Mouse (Mus musculus) neural tube, embryonic 11.5 days (tissue): ENCODE measurements around the gene Dnhd1. TPM values are rescaled to one million over a fixed set of nuclear protein-coding genes. Genes with fewer than 3 reads are reported as not detected.
A peak's percentile ranks its signal among the peaks of the same experiment; 100 is the strongest.

Experiments
- ATAC-seq: fragments of 200-750 bp; cut with Nextera tagmentation; 2 replicates; pipeline ENCODE4 v1.8.0; 2017; ENCODE audit warnings: moderate number of reproducible peaks, mild to moderate bottlenecking, moderate TSS enrichment, moderate library complexity; ENCODE audit not compliant: insufficient read depth, low FRiP score, low TSS enrichment
- DNase-seq: peaks from one replicate; pipeline ENCODE4 v3.0.0-alpha.2; 2015; ENCODE audit warnings: low spot score
- H3K27ac ChIP-seq: fragments of 300-500 bp; sonication (generic); 2 replicates; pipeline ENCODE4 v1.5.1; 2014; ENCODE audit warnings: low read depth, mild to moderate bottlenecking, low read length
- H3K27me3 ChIP-seq: fragments of 300-500 bp; sonication (generic); 2 replicates; pipeline ENCODE4 v1.6.1; 2014; ENCODE audit warnings: mild to moderate bottlenecking, low read length, mixed read lengths; ENCODE audit not compliant: control insufficient read depth, insufficient read depth
- H3K36me3 ChIP-seq: fragments of 300-500 bp; sonication (generic); 2 replicates; pipeline ENCODE4 v1.6.1; 2014; ENCODE audit warnings: mild to moderate bottlenecking, low read length, moderate library complexity, mixed read lengths; ENCODE audit not compliant: control insufficient read depth, insufficient read depth
- H3K4me1 ChIP-seq: fragments of 300-500 bp; sonication (generic); 2 replicates; pipeline ENCODE4 v1.6.1; 2014; ENCODE audit warnings: low read length, mixed read lengths; ENCODE audit not compliant: control insufficient read depth, insufficient read depth
- H3K4me2 ChIP-seq: fragments of 300-500 bp; sonication (generic); 2 replicates; pipeline ENCODE4 v1.6.1; 2014; ENCODE audit warnings: low read depth, mild to moderate bottlenecking, moderate library complexity
- H3K4me3 ChIP-seq: fragments of 300-500 bp; sonication (generic); 2 replicates; pipeline ENCODE4 v1.5.1; 2014; ENCODE audit warnings: low read depth, low read length
- H3K9ac ChIP-seq: fragments of 300-500 bp; sonication (generic); 2 replicates; pipeline ENCODE4 v1.6.1; 2014; ENCODE audit warnings: mild to moderate bottlenecking, low read length
- H3K9me3 ChIP-seq: fragments of 300-500 bp; sonication (generic); 2 replicates; pipeline ENCODE4 v1.6.1; 2016; ENCODE audit warnings: low read length; ENCODE audit not compliant: control insufficient read depth
- WGBS: fragments of 180-500 bp; shearing (Covaris S2); extraction: QIAGEN DNeasy Blood & Tissue Kit; methylation state at CpG from one replicate; pipeline ENCODE4 v1.1.7; 2014; 5-methylcytosine and 5-hydroxymethylcytosine counted together
- polyA plus RNA-seq: library from polyadenylated mRNA; unstranded; fragments of >200 nt; fragmentation: Nextera tagmentation; extraction: Ambion mirVana; gene quantifications from 2 replicates; pipeline ENCODE4 v1.2.1, GENCODE M21; 2014

The Dnhd1 gene
- polyA plus RNA-seq, 1 experiment from 2014 or later, result 0.50 TPM

- Histone ChIP-seq H3K4me2 (peak overlapping the region; percentile 59), H3K27ac (no peak overlapping the region), H3K36me3 (peaks cover 2% of the 10 kb centered on the region; the same call in 1 of the 2 replicates), H3K9ac (no peak overlapping the region), H3K4me3 (no peak overlapping the region), H3K9me3 (no peaks in the 10 kb centered on the region), H3K27me3 (no peaks in the 10 kb centered on the region), H3K4me1 (0 out of 2 replicates have a peak, but pooled peaks cover 9% of the 10 kb centered on the region)
- WGBS, result 58% methylated on average over 9 of the region's 9 CpGs
- DNase-seq (no peak), ATAC-seq (no peak)
Measured at GRCm38 (mm10) chr7:105634272-105634920, 16.2 kb upstream of the Dnhd1 start.

GRCm38 (mm10) chr7:105635726-105636125 lies 14.9 kb upstream of the Dnhd1 start:
- no peak overlapping the region for H3K27ac ChIP-seq
- H3K4me1 ChIP-seq, result 0 out of 2 replicates have a peak, but pooled peaks cover 11% of the 10 kb centered on the region
- H3K9me3 ChIP-seq, result no peaks in the 10 kb centered on the region
- H3K36me3 ChIP-seq, result peaks cover 2% of the 10 kb centered on the region; the same call in 1 of the 2 replicates
- no peak overlapping the region for H3K9ac ChIP-seq
- 100% methylated on average over 2 of the region's 2 CpGs for WGBS
- no peaks in the 10 kb centered on the region for H3K27me3 ChIP-seq
- ATAC-seq, result no peak
- no peak for DNase-seq
- H3K4me2 ChIP-seq, result no peak overlapping the region
- no peak overlapping the region for H3K4me3 ChIP-seq

- Histone ChIP-seq H3K4me2 (no peak overlapping the region), H3K4me3 (no peak overlapping the region), H3K4me1 (peaks cover 11% of the 10 kb centered on the region), H3K27me3 (no peaks in the 10 kb centered on the region), H3K9me3 (no peaks in the 10 kb centered on the region), H3K36me3 (peaks cover 2% of the 10 kb centered on the region; the same call in 1 of the 2 replicates), H3K27ac (no peak overlapping the region), H3K9ac (no peak overlapping the region)
- no peak for DNase-seq
- 90% methylated on average over 6 of the region's 6 CpGs for WGBS
- ATAC-seq, result no peak
Measured at GRCm38 (mm10) chr7:105638776-105639175, 11.9 kb upstream of the Dnhd1 start.

- 84% methylated on average over 9 of the region's 9 CpGs for WGBS
- Histone ChIP-seq H3K4me1 (peaks cover 11% of the 10 kb centered on the region), H3K36me3 (peaks cover 2% of the 10 kb centered on the region; the same call in 1 of the 2 replicates), H3K27me3 (no peaks in the 10 kb centered on the region), H3K4me3 (peak overlapping the region; percentile 75), H3K4me2 (peak overlapping the region; percentile 77), H3K27ac (no peak overlapping the region), H3K9me3 (no peaks in the 10 kb centered on the region), H3K9ac (peak overlapping the region; percentile 79; the same call in 1 of the 2 replicates)
- ATAC-seq (no peak), DNase-seq (no peak)
Measured at GRCm38 (mm10) chr7:105639304-105639703, 11.3 kb upstream of the Dnhd1 start.

- ATAC-seq (peak; percentile 17), DNase-seq (no peak)
- 0% methylated on average over 2 of the region's 2 CpGs for WGBS
Measured at GRCm38 (mm10) chr7:105639756-105640155, 10.9 kb upstream of the Dnhd1 start, which contains the start of gene Timm10b. Gene Timm10b (plus strand): TSS chr7:105640056.

GRCm38 (mm10) chr7:105640233-105640893 lies 10.3 kb upstream of the Dnhd1 start, which contains the start of the genes Arfip2 and Gm45799:
Gene Arfip2 (minus strand): TSS chr7:105640416.
Gene Gm45799 (plus strand): TSS chr7:105640552.
- DNase-seq (peak; percentile 95), ATAC-seq (peak; percentile 96)
- Histone ChIP-seq H3K4me2 (peak within 1 kb of the TSS; percentile 77), H3K36me3 (peaks cover 2% of the 10 kb centered on the region; the same call in 1 of the 2 replicates), H3K4me1 (peaks cover 11% of the 10 kb centered on the region), H3K9me3 (no peaks in the 10 kb centered on the region), H3K27me3 (no peaks in the 10 kb centered on the region), H3K27ac (peak within 1 kb of the TSS; percentile 62), H3K4me3 (peak within 1 kb of the TSS; percentile 75), H3K9ac (peak within 1 kb of the TSS; percentile 79)
- WGBS, result under 1% methylated on average over 45 of the region's 45 CpGs

More at GRCm38 (mm10) chr7:105639756-105640155, 10.9 kb upstream of the Dnhd1 start, which contains the start of gene Timm10b:
- peak within 1 kb of the TSS; percentile 79 for H3K9ac ChIP-seq
- no peaks in the 10 kb centered on the region for H3K27me3 ChIP-seq
- peak within 1 kb of the TSS; percentile 75 for H3K4me3 ChIP-seq
- H3K9me3 ChIP-seq, result no peaks in the 10 kb centered on the region
- H3K27ac ChIP-seq, result peak within 1 kb of the TSS; percentile 62
- H3K4me1 ChIP-seq, result peaks cover 11% of the 10 kb centered on the region
- H3K36me3 ChIP-seq, result peaks cover 2% of the 10 kb centered on the region; the same call in 1 of the 2 replicates
- H3K4me2 ChIP-seq, result peak within 1 kb of the TSS; percentile 77

GRCm38 (mm10) chr7:105640894-105641255 lies 9.8 kb upstream of the Dnhd1 start:
- peak overlapping the region; percentile 77 for H3K4me2 ChIP-seq
- H3K4me1 ChIP-seq, result peaks cover 11% of the 10 kb centered on the region
- DNase-seq (no peak), ATAC-seq (no peak; the same call in 1 of the 2 replicates)
- peak overlapping the region; percentile 75 for H3K4me3 ChIP-seq
- peaks cover 2% of the 10 kb centered on the region; the same call in 1 of the 2 replicates for H3K36me3 ChIP-seq
- H3K27ac ChIP-seq, result peak overlapping the region; percentile 62
- WGBS, result under 1% methylated on average over 18 of the region's 18 CpGs
- H3K27me3 ChIP-seq, result no peaks in the 10 kb centered on the region
- H3K9ac ChIP-seq, result peak overlapping the region; percentile 72
- H3K9me3 ChIP-seq, result no peaks in the 10 kb centered on the region

GRCm38 (mm10) chr7:105641936-105642335 lies 8.7 kb upstream of the Dnhd1 start:
- no peak for ATAC-seq
- DNase-seq, result no peak
- no peak overlapping the region for H3K4me2 ChIP-seq
- no peaks in the 10 kb centered on the region; the same call in 1 of the 2 replicates for H3K36me3 ChIP-seq
- 52% methylated on average over 3 of the region's 3 CpGs for WGBS
- no peaks in the 10 kb centered on the region for H3K9me3 ChIP-seq
- H3K4me3 ChIP-seq, result no peak overlapping the region; the same call in 1 of the 2 replicates
- H3K4me1 ChIP-seq, result peaks cover 11% of the 10 kb centered on the region
- no peak overlapping the region for H3K27ac ChIP-seq
- H3K9ac ChIP-seq, result no peak overlapping the region
- H3K27me3 ChIP-seq, result no peaks in the 10 kb centered on the region
